Mouse (Mus musculus) heart, embryonic 16.5 days (tissue): Measurements from ENCODE around the gene Hdac7. TPM values are rescaled to one million over a fixed set of nuclear protein-coding genes. Genes with fewer than 3 reads are reported as not detected.
A peak's percentile ranks its signal among the peaks of the same experiment; 100 is the strongest.
"Not testable (repeated sequence)": the region's sequence is repeated elsewhere in the genome, so short reads cannot be mapped to it uniquely, and the experiment has no call there.

Source experiments
- ATAC-seq: fragments of 200-750 bp; cut with Nextera tagmentation; replicated peaks from 2 replicates; pipeline ENCODE4 v1.8.0; 2017; ENCODE audit warnings: moderate number of reproducible peaks; ENCODE audit not compliant: insufficient read depth, low FRiP score; ENCODE audit errors: extremely low read depth
- H3K27ac ChIP-seq: fragments of 300-500 bp; sonication (generic); 2 replicates; pipeline ENCODE4 v1.5.1; 2014; ENCODE audit warnings: mild to moderate bottlenecking, low read length, control low read depth, moderate library complexity
- H3K27me3 ChIP-seq: fragments of 300-500 bp; sonication (generic); 2 replicates; pipeline ENCODE4 v1.6.1; 2014; ENCODE audit warnings: low read length, mixed read lengths; ENCODE audit not compliant: control insufficient read depth, insufficient read depth
- H3K36me3 ChIP-seq: fragments of 300-500 bp; sonication (generic); 2 replicates; pipeline ENCODE4 v1.6.1; 2014; ENCODE audit not compliant: control insufficient read depth, insufficient read depth
- H3K4me1 ChIP-seq: fragments of 300-500 bp; sonication (generic); 2 replicates; pipeline ENCODE4 v1.6.1; 2014; ENCODE audit warnings: low read length, mixed read lengths; ENCODE audit not compliant: control insufficient read depth, insufficient read depth
- H3K4me2 ChIP-seq: fragments of 300-500 bp; sonication (generic); 2 replicates; pipeline ENCODE4 v1.6.1; 2014; ENCODE audit warnings: low read depth, mild to moderate bottlenecking, control low read depth, low read length
- H3K4me3 ChIP-seq: fragments of 300-500 bp; sonication (generic); 2 replicates; pipeline ENCODE4 v1.5.1; 2014; ENCODE audit warnings: mild to moderate bottlenecking, control low read depth, low read length
- H3K9ac ChIP-seq: fragments of 300-500 bp; sonication (generic); 2 replicates; pipeline ENCODE4 v1.6.1; 2014; ENCODE audit warnings: low read length, control low read depth
- H3K9me3 ChIP-seq: fragments of 300-500 bp; sonication (generic); replicated peaks from 2 replicates; pipeline ENCODE4 v1.6.1; 2016; ENCODE audit warnings: low read length; ENCODE audit not compliant: control insufficient read depth
- WGBS: fragments of 180-500 bp; shearing (Covaris S2); extraction: QIAGEN DNeasy Blood & Tissue Kit; methylation state at CpG from one replicate; pipeline ENCODE4 v1.1.7; 2014; 5-methylcytosine and 5-hydroxymethylcytosine counted together
- polyA plus RNA-seq: library from polyadenylated mRNA; unstranded; fragments of >200 nt; fragmentation: Nextera tagmentation; extraction: Ambion mirVana; gene quantifications from 2 replicates; pipeline ENCODE4 v1.2.1, GENCODE M21; 2015

The Hdac7 gene
- polyA plus RNA-seq, 1 experiment from 2014 or later: 31.7 TPM

- Histone ChIP-seq H3K4me2 (no peak overlapping the region), H3K36me3 (no peaks in the 10 kb centered on the region), H3K4me3 (no peak overlapping the region), H3K9ac (no peak overlapping the region), H3K4me1 (no peaks in the 10 kb centered on the region), H3K27ac (no peak overlapping the region), H3K9me3 (no peaks in the 10 kb centered on the region), H3K27me3 (no peaks in the 10 kb centered on the region)
- no peak for ATAC-seq
- 80% methylated on average over 8 of the region's 8 CpGs for WGBS
These were observed 31.5 kb upstream of the Hdac7 start for GRCm38 (mm10) chr15:97875784-97876183.

- no peak overlapping the region for H3K4me3 ChIP-seq
- no peaks in the 10 kb centered on the region for H3K27me3 ChIP-seq
- 69% methylated on average over 9 of the region's 9 CpGs for WGBS
- no peak for ATAC-seq
- H3K4me2 ChIP-seq: no peak overlapping the region
- H3K36me3 ChIP-seq: no peaks in the 10 kb centered on the region
- no peaks in the 10 kb centered on the region for H3K4me1 ChIP-seq
- no peak overlapping the region for H3K27ac ChIP-seq
- no peaks in the 10 kb centered on the region for H3K9me3 ChIP-seq
- no peak overlapping the region for H3K9ac ChIP-seq
These were observed 29.4 kb upstream of the Hdac7 start for GRCm38 (mm10) chr15:97873717-97874116.

- Histone ChIP-seq H3K9me3 (0 out of 2 replicates have a peak, but pooled peaks cover 3% of the 10 kb centered on the region), H3K4me2 (no peak overlapping the region), H3K36me3 (no peaks in the 10 kb centered on the region), H3K4me3 (no peak overlapping the region), H3K27me3 (no peaks in the 10 kb centered on the region), H3K9ac (no peak overlapping the region), H3K27ac (no peak overlapping the region), H3K4me1 (no peaks in the 10 kb centered on the region)
- 86% methylated on average over 8 of the region's 8 CpGs for WGBS
- ATAC-seq: no peak
These were observed 27.9 kb upstream of the Hdac7 start for GRCm38 (mm10) chr15:97872161-97872560.

GRCm38 (mm10) chr15:97871055-97872030, 27.0 kb upstream of the Hdac7 start:
- 75% methylated on average over 19 of the region's 19 CpGs for WGBS
- H3K4me1 ChIP-seq: no peaks in the 10 kb centered on the region
- ATAC-seq: no peak

GRCm38 (mm10) chr15:97870116-97870515, 25.8 kb upstream of the Hdac7 start:
- H3K27me3 ChIP-seq, H3K4me3 ChIP-seq, H3K27ac ChIP-seq, H3K36me3 ChIP-seq, H3K4me1 ChIP-seq, H3K4me2 ChIP-seq, ATAC-seq, H3K9ac ChIP-seq: not testable (repeated sequence)
- peaks cover 11% of the 10 kb centered on the region for H3K9me3 ChIP-seq
- 83% methylated on average over 4 of the region's 4 CpGs for WGBS

More at GRCm38 (mm10) chr15:97871055-97872030, 27.0 kb upstream of the Hdac7 start:
- Histone ChIP-seq H3K4me3 (no peak overlapping the region), H3K4me2 (no peak overlapping the region), H3K27ac (no peak overlapping the region), H3K27me3 (no peaks in the 10 kb centered on the region), H3K9me3 (peaks cover 7% of the 10 kb centered on the region; the same call in 1 of the 2 replicates), H3K36me3 (peaks cover 2% of the 10 kb centered on the region; the same call in 1 of the 2 replicates), H3K9ac (no peak overlapping the region)

- no peak for ATAC-seq
- Histone ChIP-seq H3K27me3 (no peaks in the 10 kb centered on the region), H3K4me1 (peaks cover 13% of the 10 kb centered on the region), H3K36me3 (peaks cover 6% of the 10 kb centered on the region; the same call in 1 of the 2 replicates), H3K27ac (no peak overlapping the region), H3K4me2 (no peak overlapping the region), H3K9me3 (peaks cover 11% of the 10 kb centered on the region), H3K9ac (no peak overlapping the region), H3K4me3 (no peak overlapping the region)
- 82% methylated on average over 6 of the region's 6 CpGs for WGBS
These were observed 24.7 kb upstream of the Hdac7 start for GRCm38 (mm10) chr15:97868985-97869384.

- Histone ChIP-seq H3K36me3 (peaks cover 6% of the 10 kb centered on the region; the same call in 1 of the 2 replicates), H3K27ac (no peak overlapping the region), H3K9ac (no peak overlapping the region), H3K9me3 (peaks cover 11% of the 10 kb centered on the region), H3K4me3 (no peak overlapping the region), H3K4me2 (no peak overlapping the region), H3K4me1 (peaks cover 22% of the 10 kb centered on the region), H3K27me3 (no peaks in the 10 kb centered on the region)
- 100% methylated on average over 2 of the region's 2 CpGs for WGBS
- no peak for ATAC-seq
These were observed 21.7 kb upstream of the Hdac7 start for GRCm38 (mm10) chr15:97865988-97866387.

- WGBS: 11% methylated on average over 6 of the region's 6 CpGs
These were observed 20.9 kb upstream of the Hdac7 start for GRCm38 (mm10) chr15:97865175-97865574.

More at GRCm38 (mm10) chr15:97865175-97865574, 20.9 kb upstream of the Hdac7 start:
- H3K4me1 ChIP-seq: peaks cover 22% of the 10 kb centered on the region
- no peak overlapping the region for H3K4me3 ChIP-seq
- peak overlapping the region; percentile 25 for H3K27ac ChIP-seq
- H3K9ac ChIP-seq: no peak overlapping the region; the same call in 1 of the 2 replicates
- peaks cover 11% of the 10 kb centered on the region for H3K9me3 ChIP-seq
- peak; percentile 74 for ATAC-seq
- H3K36me3 ChIP-seq: peaks cover 6% of the 10 kb centered on the region; the same call in 1 of the 2 replicates
- H3K4me2 ChIP-seq: no peak overlapping the region
- peaks cover 3% of the 10 kb centered on the region; the same call in 1 of the 2 replicates for H3K27me3 ChIP-seq
